Comparison of ENCODE assay signal across 24 mouse cellular contexts in genomic region chr12:95558706-95559406, GRCm38 (mm10).
DNase-seq lines count a peak whose midpoint lies in the region; ATAC-seq and TF ChIP-seq lines count a peak whose summit lies in the region.
"Had no signal": no experiment of that assay in that cellular context is flagged by ENCODE, and none has a peak within 500 bp of the region (broad histone marks: within the 10 kb centered on the region; RNA-seq: fewer than 3 reads in every experiment).

No protein-coding gene starts in this region.

- 0 out of 2 replicates have a peak, but pooled peaks have one; percentile 39 for ATAC-seq in forebrain, embryonic 11.5 days (replicated peaks; ENCODE audit: low FRiP score)
- ATAC-seq in forebrain, embryonic 14.5 days = peak; percentile 77
- ATAC-seq in hindbrain, postnatal 0 days = no peak
- ATAC-seq: liver, postnatal 0 days; Patski had no signal

- WGBS in forebrain, embryonic 11.5 days = 49% methylated on average over 6 of the region's 6 CpGs
- 62% methylated on average over 6 of the region's 6 CpGs for WGBS in forebrain, embryonic 10.5 days
- WGBS in forebrain, embryonic 14.5 days = 31% methylated on average over 6 of the region's 6 CpGs
- WGBS in hindbrain, postnatal 0 days = 46% methylated on average over 6 of the region's 6 CpGs

- no peak overlapping the region for H3K27ac ChIP-seq in forebrain, embryonic 11.5 days (ENCODE audit: low read depth, low read length)
- no peak overlapping the region for H3K27ac ChIP-seq in forebrain, embryonic 10.5 days
- H3K27ac ChIP-seq in forebrain, embryonic 14.5 days (ENCODE audit: low read depth, low read length) = peak overlapping the region; percentile 27; the same call in 1 of the 2 replicates
- H3K27ac ChIP-seq in hindbrain, postnatal 0 days = no peak overlapping the region
- H3K27ac ChIP-seq: embryonic facial prominence, embryonic 15.5 days; gastrocnemius, adult 2 months; heart, embryonic 10.5 days; left cerebral cortex, adult 2 months; limb, embryonic 10.5 days; neural tube, embryonic 12.5 days; stomach, embryonic 15.5 days had no signal

- H3K4me3 ChIP-seq in forebrain, embryonic 11.5 days (ENCODE audit: low read depth, low read length) = no peak overlapping the region
- no peak overlapping the region for H3K4me3 ChIP-seq in forebrain, embryonic 10.5 days
- H3K4me3 ChIP-seq in forebrain, embryonic 14.5 days (ENCODE audit: low read depth, low read length) = no peak overlapping the region
- no peak overlapping the region for H3K4me3 ChIP-seq in hindbrain, postnatal 0 days (ENCODE audit: low read length)
- H3K4me3 ChIP-seq: embryonic facial prominence, embryonic 15.5 days; gastrocnemius, adult 2 months; heart, embryonic 10.5 days; left cerebral cortex, adult 2 months; limb, embryonic 10.5 days; neural tube, embryonic 12.5 days; stomach, embryonic 15.5 days had no signal

- TF ChIP-seq CTCF in hindbrain, postnatal 0 days (IDR thresholded peaks at IDR 0.05; ENCODE audit: low read depth) = no peak

- H3K36me3 ChIP-seq in forebrain, embryonic 11.5 days (ENCODE audit: control insufficient read depth, insufficient read depth, low read length) = no peaks in the 10 kb centered on the region
- H3K36me3 ChIP-seq in forebrain, embryonic 10.5 days (replicated peaks) = no peaks in the 10 kb centered on the region
- no peaks in the 10 kb centered on the region for H3K36me3 ChIP-seq in forebrain, embryonic 14.5 days (ENCODE audit: control insufficient read depth, insufficient read depth, low read length)
- no peaks in the 10 kb centered on the region for H3K36me3 ChIP-seq in hindbrain, postnatal 0 days (ENCODE audit: insufficient read depth, low read length)
- H3K36me3 ChIP-seq: embryonic facial prominence, embryonic 15.5 days; heart, embryonic 10.5 days; limb, embryonic 10.5 days; neural tube, embryonic 12.5 days; stomach, embryonic 15.5 days had no signal

- H3K4me1 ChIP-seq in forebrain, embryonic 11.5 days (replicated peaks; ENCODE audit: control insufficient read depth, insufficient read depth, low read length) = no peaks in the 10 kb centered on the region; the same call in 1 of the 2 replicates
- peaks cover 14% of the 10 kb centered on the region for H3K4me1 ChIP-seq in forebrain, embryonic 10.5 days
- H3K4me1 ChIP-seq in forebrain, embryonic 14.5 days (ENCODE audit: control insufficient read depth, insufficient read depth, low read length) = no peaks in the 10 kb centered on the region
- no peaks in the 10 kb centered on the region for H3K4me1 ChIP-seq in hindbrain, postnatal 0 days (ENCODE audit: insufficient read depth, low read length)
- H3K4me1 ChIP-seq: limb, embryonic 10.5 days; neural tube, embryonic 12.5 days; stomach, embryonic 15.5 days had no signal

- H3K9ac ChIP-seq in forebrain, embryonic 11.5 days (ENCODE audit: low read length) = no peak overlapping the region
- H3K9ac ChIP-seq in forebrain, embryonic 14.5 days (ENCODE audit: low read length) = 0 out of 2 replicates have a peak overlapping the region, but pooled peaks have one; percentile 2
- no peak overlapping the region for H3K9ac ChIP-seq in hindbrain, postnatal 0 days (replicated peaks; ENCODE audit: low read length)
- H3K9ac ChIP-seq: embryonic facial prominence, embryonic 15.5 days; liver, postnatal 0 days; neural tube, embryonic 12.5 days; stomach, embryonic 15.5 days had no signal

- no peak for DNase-seq in forebrain, embryonic 11.5 days (ENCODE audit: low spot score)
- no peak for DNase-seq in forebrain, embryonic 10.5 days (ENCODE audit: extremely low spot score, low spot score)
- DNase-seq in Muller cell, postnatal 12 days (ENCODE audit: inconsistent ontology term) = peak; percentile 16
- peak; percentile 67 for DNase-seq in forebrain, embryonic 14.5 days (ENCODE audit: low spot score)
- peak; percentile 5 for DNase-seq in hindbrain, postnatal 0 days (ENCODE audit: low spot score)
- no peak for DNase-seq in right cerebral cortex, adult 2 months (ENCODE audit: low spot score in 2 of 2)
- no peak for DNase-seq in kidney, postnatal 4 days
- no peak for DNase-seq in testis, postnatal 14 days (ENCODE audit: low spot score)
- DNase-seq: adrenal gland, adult 8-10 months; cerebellum, adult 11-12 months; cerebellum, postnatal 25 days; gastrocnemius, adult 2 months; kidney, adult 18-20 months; kidney, postnatal 14 days; liver, postnatal 0 days; lung, postnatal 14 days; right cerebral cortex, postnatal 25 days had no signal

- no peaks in the 10 kb centered on the region for H3K27me3 ChIP-seq in forebrain, embryonic 11.5 days (ENCODE audit: control insufficient read depth, insufficient read depth, low read length)
- H3K27me3 ChIP-seq in forebrain, embryonic 10.5 days (ENCODE audit: poor library complexity, severe bottlenecking) = no peaks in the 10 kb centered on the region
- H3K27me3 ChIP-seq in forebrain, embryonic 14.5 days (replicated peaks; ENCODE audit: control insufficient read depth, insufficient read depth, low read length) = no peaks in the 10 kb centered on the region
- H3K27me3 ChIP-seq in hindbrain, postnatal 0 days (ENCODE audit: insufficient read depth, low read length) = no peaks in the 10 kb centered on the region
- H3K27me3 ChIP-seq: embryonic facial prominence, embryonic 15.5 days; neural tube, embryonic 12.5 days; Patski; stomach, embryonic 15.5 days had no signal

- H3K4me2 ChIP-seq in forebrain, embryonic 11.5 days (ENCODE audit: low read depth, low read length, severe bottlenecking) = no peak overlapping the region
- H3K4me2 ChIP-seq in forebrain, embryonic 14.5 days (ENCODE audit: low read length) = no peak overlapping the region
- H3K4me2 ChIP-seq in hindbrain, postnatal 0 days (ENCODE audit: low read depth, low read length) = no peak overlapping the region
- H3K4me2 ChIP-seq: embryonic facial prominence, embryonic 15.5 days; neural tube, embryonic 12.5 days; stomach, embryonic 15.5 days had no signal

- no peaks in the 10 kb centered on the region for H3K9me3 ChIP-seq in forebrain, embryonic 11.5 days (ENCODE audit: control insufficient read depth, low read length)
- H3K9me3 ChIP-seq in forebrain, embryonic 10.5 days = no peaks in the 10 kb centered on the region
- no peaks in the 10 kb centered on the region for H3K9me3 ChIP-seq in forebrain, embryonic 14.5 days (replicated peaks; ENCODE audit: control insufficient read depth, low read length)
- no peaks in the 10 kb centered on the region for H3K9me3 ChIP-seq in hindbrain, postnatal 0 days (ENCODE audit: low read length)
- H3K9me3 ChIP-seq: embryonic facial prominence, embryonic 15.5 days; heart, embryonic 10.5 days; limb, embryonic 10.5 days; neural tube, embryonic 12.5 days; stomach, embryonic 15.5 days had no signal

Comparison
In these comparisons a context has a peak if more than half of its experiments do, and no peak if none do; other contexts are left out.
1. DNase-seq: peak in Muller cell, postnatal 12 days (single experiment), forebrain, embryonic 14.5 days (single experiment) and hindbrain, postnatal 0 days (single experiment); none in forebrain, embryonic 11.5 days (single experiment), forebrain, embryonic 10.5 days (single experiment), right cerebral cortex, adult 2 months (0 of 2), kidney, postnatal 4 days (0 of 2) and testis, postnatal 14 days (single experiment).